Mouse (Mus musculus) testis, adult 10 weeks (tissue): ENCODE data around the gene Olfr761. TPM values are rescaled to one million over a fixed set of nuclear protein-coding genes. Genes with fewer than 3 reads are reported as not detected.

Experiments
- polyA plus RNA-seq: library from polyadenylated mRNA; stranded (reverse); fragments of 350-450 nt; fragmentation: Illumina TruSeq; extraction: RNeasy Lipid Tissue Mini Kit (QIAGEN cat#74804); gene quantifications from one replicate; pipeline ENCODE4 v1.2.3, GENCODE M21; 2014; ENCODE audit warnings: low read depth, low replicate concordance

Gene Olfr761
- 1.4 TPM for polyA plus RNA-seq

GRCm38 (mm10) chr17:37952979-37953378, at the start of gene Olfr761:
Gene Olfr761 (minus strand): TSS chr17:37953079.

GRCm38 (mm10) chr17:37920248-37920647, 32.6 kb downstream of the Olfr761 start, which contains the start of gene Olfr128:
Gene Olfr128 (plus strand): TSS chr17:37920548.

Other genes starting within 250 kb of the Olfr761 start
- not detected for gene Olfr120, start 231.3 kb downstream of the Olfr761 start, polyA plus RNA-seq
- gene Olfr121, start 204.2 kb downstream of the Olfr761 start, polyA plus RNA-seq: not detected
- not detected for gene Olfr122, start 184.5 kb downstream of the Olfr761 start, polyA plus RNA-seq
- not detected for gene Olfr123, start 159.6 kb downstream of the Olfr761 start, polyA plus RNA-seq
- not detected for gene Olfr124, start 153.2 kb downstream of the Olfr761 start, polyA plus RNA-seq
- gene Olfr125, start 120.1 kb downstream of the Olfr761 start, polyA plus RNA-seq: not detected
- gene Olfr126, start 105.6 kb downstream of the Olfr761 start, polyA plus RNA-seq: 1.5 TPM
- 3.0 TPM for gene Olfr127, start 52.6 kb downstream of the Olfr761 start, polyA plus RNA-seq
- gene Olfr128, start 32.5 kb downstream of the Olfr761 start, polyA plus RNA-seq: 7.1 TPM
- gene Olfr129, start 107.0 kb upstream of the Olfr761 start, polyA plus RNA-seq: not detected
- gene Olfr130, start 110.8 kb upstream of the Olfr761 start, polyA plus RNA-seq: not detected
- not detected for gene Olfr131, start 135.6 kb upstream of the Olfr761 start, polyA plus RNA-seq
- not detected for gene Olfr132, start 181.4 kb upstream of the Olfr761 start, polyA plus RNA-seq
- not detected for gene Olfr133, start 192.2 kb upstream of the Olfr761 start, polyA plus RNA-seq
- not detected for gene Olfr134, start 218.3 kb upstream of the Olfr761 start, polyA plus RNA-seq